Mouse (Mus musculus): ENCODE measurements at regions not wholly inside any gene's neighbourhood (a gene's known extent, or its start where the extent isn't known, plus 50 kb on each side); places are given as distances from the start of the nearest gene placed in this dataset.

DNA sequence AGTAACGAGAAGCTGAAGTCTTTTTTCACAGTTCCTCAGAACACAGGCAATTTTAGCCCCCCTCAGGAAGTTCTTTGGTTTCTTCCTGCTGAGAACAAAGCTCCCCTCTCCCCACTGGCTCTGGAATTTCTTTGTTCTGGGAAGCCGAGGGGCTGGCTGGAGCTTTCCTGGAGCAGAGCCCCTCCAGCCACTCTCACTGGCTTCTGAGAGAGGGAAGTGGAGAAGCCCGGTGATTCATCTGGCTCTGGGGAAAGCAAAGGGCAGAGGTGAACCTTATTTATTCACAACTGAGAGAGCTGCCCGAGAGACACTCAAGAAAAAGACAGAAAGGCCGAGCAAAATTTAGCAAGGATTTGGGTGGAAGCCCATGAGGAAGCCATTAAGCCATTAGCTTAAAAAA is 63.9 kb downstream of the Ddx3x start:
- Histone ChIP-seq H3K4me3 (no peak overlapping the region; the same call in 1 of the 2 replicates), H3K27ac (peak overlapping the region; percentile 83)
- intact Hi-C loops (cut with DNase I) = loop anchor here (5.0 to 10.0 kb wide), 2 partner anchors 60 to 122 kb away; partner anchors contain the start of gene Ddx3x
- TF ChIP-seq CTCF (IDR thresholded peaks at IDR 0.05) = no peak
- DNase-seq = peak; percentile 22

DNA sequence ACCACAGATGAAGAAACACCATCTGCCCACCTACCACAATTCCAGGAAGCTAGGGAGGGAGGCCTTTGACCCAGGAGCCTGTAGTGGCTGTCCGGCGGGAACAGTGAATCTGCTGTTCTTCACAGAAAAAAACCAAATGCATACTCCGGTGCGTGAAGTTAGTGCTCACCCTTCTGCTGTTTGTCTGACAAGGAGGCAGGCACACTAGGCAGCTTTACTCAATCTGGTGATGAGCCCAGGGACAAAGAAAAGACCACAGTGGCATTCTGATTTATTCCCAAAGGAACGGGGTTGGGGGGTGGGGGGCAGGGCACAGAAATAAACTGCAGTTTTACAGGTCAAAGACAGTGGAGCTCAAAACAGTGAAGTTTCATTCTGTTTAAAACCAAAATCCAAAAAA is 64.4 kb downstream of the Ddx3x start:
- Histone ChIP-seq H3K4me3 (peak overlapping the region; percentile 78), H3K27ac (peak overlapping the region; percentile 83)
- TF ChIP-seq CTCF (IDR thresholded peaks at IDR 0.05) = no peak
- intact Hi-C loops (cut with DNase I) = loop anchor here (5.0 to 10.0 kb wide), 2 partner anchors 60 to 123 kb away; partner anchors contain the start of gene Ddx3x
- DNase-seq = no peak

DNA sequence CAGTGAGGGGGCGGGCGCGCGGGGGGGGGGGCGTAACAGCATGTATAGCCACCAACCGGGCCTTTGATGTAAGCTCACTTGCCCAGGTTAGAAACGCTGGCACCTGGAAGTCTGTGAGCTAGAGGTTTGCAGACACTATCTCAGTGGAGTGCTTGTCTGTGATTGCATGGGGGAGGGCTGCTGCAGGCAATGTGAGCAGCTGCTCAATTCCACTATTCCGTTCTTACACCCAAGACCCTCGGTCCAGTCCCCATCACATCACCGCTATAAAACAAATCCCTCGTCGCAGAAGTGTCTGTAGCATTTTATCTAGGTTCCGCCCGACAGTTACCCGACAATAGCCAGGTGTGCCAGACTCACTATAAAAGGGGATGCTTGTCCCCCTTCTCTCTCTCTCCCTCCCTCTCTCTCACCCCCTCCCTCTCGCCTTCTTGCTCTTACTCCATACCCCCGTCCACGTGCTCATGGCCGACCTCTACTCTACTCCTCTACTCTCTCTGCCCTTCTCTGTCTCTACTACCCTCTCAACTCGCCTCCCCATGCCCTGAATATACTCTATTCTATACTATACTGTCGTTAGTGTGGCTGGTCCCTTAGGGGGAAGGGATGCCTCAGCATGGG is 65.4 kb downstream of the Ddx3x start:
- Histone ChIP-seq H3K27ac (peak overlapping the region; percentile 83), H3K4me3 (peak overlapping the region; percentile 78)
- TF ChIP-seq CTCF (IDR thresholded peaks at IDR 0.05) = no peak
- DNase-seq = no peak
- intact Hi-C loops (cut with DNase I) = loop anchor here (5.0 to 10.0 kb wide), 2 partner anchors 61 to 124 kb away; partner anchors contain the start of gene Ddx3x

DNA sequence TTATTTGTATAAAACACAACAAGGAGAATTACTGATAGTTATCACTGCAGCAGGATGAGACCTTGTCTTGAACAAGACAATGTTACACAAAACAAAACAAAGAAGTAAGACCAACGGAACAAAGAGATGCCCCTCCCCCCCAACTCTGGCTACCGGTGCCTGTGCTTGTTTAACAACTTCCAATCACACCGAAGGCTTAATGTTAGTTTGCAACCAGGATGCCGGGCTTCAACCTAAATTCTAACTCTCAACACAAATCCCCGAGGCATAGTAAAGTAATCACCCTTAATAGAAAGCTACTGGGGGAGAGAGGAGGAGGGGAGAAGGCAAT is 65.9 kb downstream of the Ddx3x start:
- no peak for TF ChIP-seq CTCF (IDR thresholded peaks at IDR 0.05)
- peak overlapping the region; percentile 78 for H3K4me3 ChIP-seq
- intact Hi-C loops (cut with DNase I) = loop anchor here (5.0 to 10.0 kb wide), 2 partner anchors 62 to 124 kb away; partner anchors contain the start of gene Ddx3x
- H3K27ac ChIP-seq = peak overlapping the region; percentile 83
- DNase-seq = no peak

DNA sequence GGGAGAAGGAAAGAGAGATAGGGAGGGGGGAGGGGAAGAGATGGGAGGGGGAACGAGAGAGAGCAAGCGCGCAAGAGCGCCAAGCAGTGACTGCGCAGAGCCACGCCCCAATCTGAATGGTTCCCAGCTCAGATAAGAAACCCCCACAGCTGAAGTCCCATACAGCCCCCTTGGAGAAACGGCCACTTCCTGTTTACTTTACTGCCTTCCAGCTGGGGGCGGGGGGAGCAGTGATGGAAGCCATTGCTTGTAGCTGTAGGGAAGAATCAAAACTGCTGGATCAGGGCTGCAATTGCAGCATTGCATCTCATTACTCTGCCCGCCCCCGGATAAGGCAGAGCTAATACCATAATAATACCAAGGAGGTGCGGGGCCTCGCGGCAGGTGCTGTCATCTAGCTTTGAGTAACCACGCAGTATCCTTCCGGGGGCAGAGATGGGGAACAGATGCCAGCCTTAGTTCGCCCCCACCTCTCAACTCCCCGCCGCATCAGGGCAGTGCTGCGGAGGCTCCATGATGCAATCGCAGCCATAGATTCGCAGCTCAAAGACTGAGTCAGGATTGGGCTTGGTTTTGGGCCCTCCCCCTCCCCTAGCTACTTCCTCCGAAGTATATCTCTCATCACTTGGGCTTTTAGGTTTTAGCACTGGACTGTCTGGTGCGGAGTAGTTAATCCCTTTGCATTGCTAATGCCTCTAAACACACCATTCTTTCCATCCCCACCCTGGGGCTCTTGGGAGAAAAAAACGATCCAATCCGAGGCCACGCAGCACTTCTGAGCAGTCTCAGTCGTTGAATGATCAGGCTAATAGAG is 66.5 kb downstream of the Ddx3x start:
- no peak for TF ChIP-seq CTCF (IDR thresholded peaks at IDR 0.05)
- H3K4me3 ChIP-seq = peak overlapping the region; percentile 78
- peak; percentile 69 for DNase-seq
- H3K27ac ChIP-seq = peak overlapping the region; percentile 83
- intact Hi-C loops (cut with DNase I) = loop anchor here (5.0 to 10.0 kb wide), 2 partner anchors 62 to 125 kb away; partner anchors contain the start of gene Ddx3x

DNA sequence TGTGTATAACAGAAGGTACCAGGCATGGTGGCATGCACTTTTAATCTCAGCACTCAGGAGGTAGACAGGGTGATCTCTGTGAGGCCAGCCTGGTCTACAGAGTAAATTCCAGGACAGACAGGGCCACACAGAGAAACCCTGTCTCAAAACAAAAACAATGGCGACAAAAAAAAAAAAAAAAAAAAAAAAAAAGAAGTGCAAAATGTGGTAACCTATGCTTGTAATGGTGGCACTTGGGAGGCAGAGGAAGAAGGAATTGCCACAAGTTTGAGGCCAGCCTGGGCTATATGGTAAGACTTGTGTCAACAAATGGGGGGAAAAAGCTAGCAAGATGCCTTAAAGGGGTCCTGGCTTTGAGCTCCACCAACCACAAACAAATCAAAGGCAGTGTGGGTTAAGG is 67.6 kb downstream of the Ddx3x start:
- no peak for TF ChIP-seq CTCF (IDR thresholded peaks at IDR 0.05)
- no peak overlapping the region for H3K27ac ChIP-seq
- intact Hi-C loops (cut with DNase I) = loop anchor here (5.0 to 10.0 kb wide), 2 partner anchors 64 to 126 kb away; partner anchors contain the start of gene Ddx3x
- H3K4me3 ChIP-seq = no peak overlapping the region
- DNase-seq = no peak

DNA sequence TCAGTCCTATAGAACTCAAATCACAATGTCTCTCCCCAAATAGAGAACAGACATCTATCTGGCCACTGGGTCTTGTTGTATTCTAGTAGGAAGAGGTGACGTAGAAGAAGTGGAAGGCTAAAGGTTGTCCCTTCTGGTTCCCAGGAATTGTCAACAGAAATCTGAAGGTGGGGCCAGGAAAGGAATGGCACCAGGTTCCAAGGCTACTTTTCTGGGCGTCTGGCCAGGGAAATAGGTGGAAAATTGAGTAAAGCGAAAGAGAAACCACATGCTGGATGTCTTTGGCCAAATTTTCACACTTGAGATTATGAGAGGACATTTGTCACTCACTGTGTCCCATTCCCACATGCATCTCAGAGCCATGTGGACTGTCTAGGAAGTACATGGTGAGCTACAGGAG is 69.7 kb downstream of the Ddx3x start:
- no peak for TF ChIP-seq CTCF (IDR thresholded peaks at IDR 0.05)
- intact Hi-C loops (cut with DNase I) = no loop called here
- peak overlapping the region; percentile 69 for H3K27ac ChIP-seq
- no peak overlapping the region for H3K4me3 ChIP-seq
- no peak for DNase-seq

DNA sequence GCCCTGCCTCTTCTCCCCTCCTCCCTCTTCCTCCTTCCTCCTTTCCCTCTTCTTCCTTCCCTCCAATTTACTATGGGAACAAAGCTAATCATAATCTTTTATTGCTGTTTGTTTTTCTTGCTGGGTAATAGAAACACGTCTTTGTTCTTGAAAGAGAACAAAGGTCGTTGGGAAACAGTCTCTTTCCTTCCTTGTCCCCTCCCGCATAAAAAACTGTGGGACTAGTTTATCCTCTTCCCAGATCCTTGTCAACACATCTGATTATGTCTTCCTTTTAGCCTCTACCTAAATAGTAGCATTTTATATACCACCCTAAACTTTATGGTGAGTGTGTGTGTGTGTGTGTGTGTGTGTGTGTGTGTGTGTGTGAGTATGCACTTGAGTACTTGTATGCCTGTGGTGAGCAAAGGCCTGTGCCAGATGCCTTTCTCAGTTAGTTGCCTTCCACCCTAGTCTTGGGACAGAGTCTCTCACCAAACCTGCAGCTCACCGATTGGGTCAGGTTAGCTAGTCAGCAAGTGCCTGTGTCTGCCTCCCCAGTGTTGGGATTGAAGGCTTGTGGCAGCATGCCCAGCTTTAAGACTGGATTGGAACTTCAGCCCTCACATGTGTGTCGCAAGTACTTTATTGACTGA is 76.5 kb downstream of the Ddx3x start:
- intact Hi-C loops (cut with DNase I) = no loop called here
- no peak for DNase-seq
- no peak for TF ChIP-seq CTCF (IDR thresholded peaks at IDR 0.05)
- H3K4me3 ChIP-seq = no peak overlapping the region
- no peak overlapping the region for H3K27ac ChIP-seq

DNA sequence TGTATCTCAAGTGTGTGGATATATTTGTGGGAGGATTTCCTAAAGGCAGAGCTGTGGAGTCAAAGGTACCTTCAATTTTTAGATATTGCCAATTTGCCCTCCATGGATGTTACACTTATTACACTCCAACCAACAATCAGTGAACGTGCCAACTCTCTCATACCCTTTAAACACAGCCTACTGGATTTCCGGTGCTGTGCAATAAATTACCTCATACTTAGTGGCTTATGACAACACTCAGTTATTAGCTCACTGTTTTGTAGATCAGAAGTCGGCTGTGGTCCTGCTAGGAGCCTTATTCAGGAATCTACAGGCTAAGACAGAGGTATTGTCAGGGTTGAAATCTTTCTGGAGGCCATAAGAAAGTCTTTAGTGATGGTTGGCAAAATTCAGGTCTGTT is 77.2 kb downstream of the Ddx3x start:
- Histone ChIP-seq H3K4me3 (no peak overlapping the region), H3K27ac (no peak overlapping the region)
- intact Hi-C loops (cut with DNase I) = no loop called here
- DNase-seq = no peak
- no peak for TF ChIP-seq CTCF (IDR thresholded peaks at IDR 0.05)

DNA sequence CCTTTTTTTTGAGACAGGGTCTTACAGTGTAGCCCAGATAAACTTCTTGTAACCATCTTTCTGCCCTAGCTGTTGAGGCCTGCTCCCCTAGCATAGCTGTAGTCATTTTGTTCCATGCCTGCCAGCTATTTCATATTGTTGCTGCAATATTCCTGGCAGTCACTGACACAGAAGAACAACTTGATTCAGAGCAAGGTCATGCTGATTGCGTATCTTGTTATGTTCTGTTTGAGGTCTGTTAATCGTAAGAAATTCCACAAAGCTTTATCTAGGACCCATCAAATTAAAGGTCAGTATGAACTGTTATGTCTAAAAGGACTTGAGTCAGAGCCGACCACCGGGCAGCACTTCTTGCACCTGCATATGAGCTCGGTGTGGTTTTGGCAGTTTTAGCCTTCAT is 79.7 kb downstream of the Ddx3x start:
- H3K4me3 ChIP-seq = no peak overlapping the region
- H3K27ac ChIP-seq = no peak overlapping the region
- DNase-seq = no peak
- intact Hi-C loops (cut with DNase I) = no loop called here
- no peak for TF ChIP-seq CTCF (IDR thresholded peaks at IDR 0.05)

DNA sequence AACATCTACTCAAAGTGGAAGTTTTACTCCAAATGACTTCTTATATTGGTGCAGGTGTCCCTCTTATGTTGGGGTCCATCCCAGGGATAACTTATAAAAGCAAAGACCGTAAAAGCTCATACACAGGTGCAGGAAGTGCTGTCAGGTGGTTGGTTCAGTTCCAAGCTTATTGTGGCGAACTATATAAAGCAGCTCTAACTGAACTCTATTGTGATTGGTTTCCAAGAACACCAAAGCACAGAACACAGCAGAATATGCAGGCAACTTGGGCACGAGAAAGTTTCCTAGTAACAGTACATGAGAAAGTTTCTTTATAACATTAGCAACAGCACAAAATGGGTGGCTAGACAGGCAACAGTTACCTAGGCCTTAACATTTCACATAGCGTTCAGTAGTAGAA is 89.5 kb downstream of the Ddx3x start:
- intact Hi-C loops (cut with DNase I) = no loop called here
- Histone ChIP-seq H3K27ac (no peak overlapping the region), H3K4me3 (no peak overlapping the region)
- no peak for TF ChIP-seq CTCF (IDR thresholded peaks at IDR 0.05)
- DNase-seq = no peak

DNA sequence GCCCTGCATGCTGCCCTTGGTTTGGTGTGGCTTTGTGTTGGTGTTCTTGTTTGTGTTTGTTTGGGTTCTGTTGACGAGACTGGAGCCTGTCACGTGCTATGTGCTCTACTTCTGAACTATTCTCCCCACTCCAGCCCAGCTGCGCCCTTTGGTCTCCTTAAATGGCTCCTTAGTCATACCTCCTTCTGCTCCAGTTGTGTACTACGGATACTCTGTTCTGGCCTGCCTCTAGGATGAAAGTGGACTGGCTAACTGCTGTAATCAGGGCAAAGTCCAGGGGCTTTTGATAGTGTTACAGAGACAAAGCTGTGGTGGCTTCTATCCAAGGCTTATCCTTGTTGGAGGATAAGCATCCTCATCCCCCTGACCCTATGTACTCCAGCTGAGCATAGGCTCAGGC is 92.0 kb downstream of the Ddx3x start:
- intact Hi-C loops (cut with DNase I) = no loop called here
- no peak for TF ChIP-seq CTCF (IDR thresholded peaks at IDR 0.05)
- no peak overlapping the region for H3K27ac ChIP-seq
- no peak overlapping the region for H3K4me3 ChIP-seq
- DNase-seq = no peak

DNA sequence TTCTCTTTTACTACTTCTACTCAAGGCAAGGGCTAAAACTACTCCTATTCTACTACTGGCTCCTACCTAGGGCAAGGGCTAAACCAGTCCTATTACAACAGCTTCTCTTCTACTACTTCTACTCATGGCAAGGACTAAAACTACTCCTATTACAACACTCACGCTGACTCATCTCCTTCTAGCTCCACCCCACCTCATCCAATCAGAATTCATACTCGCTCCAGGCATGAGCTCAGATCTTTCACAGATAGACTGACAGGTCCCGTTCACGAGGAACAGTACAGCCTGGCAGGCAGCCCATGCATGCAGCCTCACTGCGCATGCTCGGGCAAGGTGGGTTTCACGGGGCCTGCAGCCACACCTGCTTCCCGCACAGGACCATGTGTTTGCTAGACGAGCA is 79.6 kb upstream of the Nyx start:
- no peak overlapping the region for H3K27ac ChIP-seq
- no peak overlapping the region for H3K4me3 ChIP-seq
- intact Hi-C loops (cut with DNase I) = no loop called here
- DNase-seq = peak; percentile 12
- TF ChIP-seq CTCF (IDR thresholded peaks at IDR 0.05) = no peak

Measured in gastrocnemius, adult 2 months (tissue).